ENCODE assay signal across 9 mouse cellular contexts in genomic region chr10:22819239-22819870, GRCm38 (mm10). TPM values are rescaled to one million over a fixed set of nuclear protein-coding genes. Genes with fewer than 3 reads are reported as not detected.
DNase-seq lines count a peak whose midpoint lies in the region; ATAC-seq and TF ChIP-seq lines count a peak whose summit lies in the region.
"Had no signal": no experiment of that assay in that cellular context is flagged by ENCODE, and none has a peak within 500 bp of the region (broad histone marks: within the 10 kb centered on the region; RNA-seq: fewer than 3 reads in every experiment).

No protein-coding gene starts in this region.

- H3K9ac ChIP-seq in liver, adult 2 months (ENCODE audit: low read depth, low read length) = peak overlapping the region; percentile 72
- peak overlapping the region; percentile 66 for H3K9ac ChIP-seq in liver, embryonic 11.5 days (ENCODE audit: low read depth, low read length)
- peak overlapping the region; percentile 99 for H3K9ac ChIP-seq in stomach, embryonic 14.5 days (replicated peaks; ENCODE audit: low read depth, low read length)

- no peaks in the 10 kb centered on the region for H3K36me3 ChIP-seq in liver, adult 2 months (ENCODE audit: control insufficient read depth, insufficient read depth, low read length)
- no peaks in the 10 kb centered on the region for H3K36me3 ChIP-seq in liver, embryonic 11.5 days (ENCODE audit: control insufficient read depth, insufficient read depth, low read length)
- H3K36me3 ChIP-seq in stomach, embryonic 14.5 days (ENCODE audit: control insufficient read depth, insufficient read depth, low read length) = no peaks in the 10 kb centered on the region

- TF ChIP-seq CTCF in liver, adult 2 months (IDR thresholded peaks at IDR 0.05; ENCODE audit: low read depth, low read length) = no peak
- TF ChIP-seq CTCF in left cerebral cortex, adult 2 months (IDR thresholded peaks at IDR 0.05) = no peak

- H3K79me2 ChIP-seq in liver, adult 2 months (ENCODE audit: control insufficient read depth, insufficient read depth, low read length) = no peaks in the 10 kb centered on the region

- TF ChIP-seq POLR2A in liver, adult 2 months (IDR thresholded peaks at IDR 0.05; ENCODE audit: extremely low read depth, insufficient read depth, low read length) = no peak

- H3K4me1 ChIP-seq in liver, adult 2 months (ENCODE audit: control insufficient read depth, insufficient read depth, low read length) = no peaks in the 10 kb centered on the region
- no peaks in the 10 kb centered on the region; the same call in 1 of the 2 replicates for H3K4me1 ChIP-seq in liver, embryonic 11.5 days (replicated peaks; ENCODE audit: control insufficient read depth, insufficient read depth, low read length)
- peaks cover 20% of the 10 kb centered on the region; the same call in 1 of the 2 replicates for H3K4me1 ChIP-seq in stomach, embryonic 14.5 days (ENCODE audit: control insufficient read depth, insufficient read depth, low read length)

- ATAC-seq in granulocyte monocyte progenitor cell, adult 5-6 weeks (replicated peaks; ENCODE audit: poor library complexity, severe bottlenecking) = peak; percentile 37
- ATAC-seq in liver, embryonic 11.5 days (replicated peaks; ENCODE audit: low FRiP score) = no peak
- ATAC-seq in stomach, embryonic 14.5 days (ENCODE audit: insufficient number of reproducible peaks, insufficient read depth, low FRiP score, low read depth) = no peak
- ATAC-seq in monocyte, adult 5-6 weeks (replicated peaks; ENCODE audit: insufficient number of reproducible peaks, low FRiP score, low TSS enrichment, poor library complexity, severe bottlenecking) = no peak
- ATAC-seq: Patski had no signal

- no peaks in the 10 kb centered on the region for H3K9me3 ChIP-seq in liver, embryonic 11.5 days (ENCODE audit: control insufficient read depth, low read length)
- no peaks in the 10 kb centered on the region for H3K9me3 ChIP-seq in stomach, embryonic 14.5 days (ENCODE audit: control insufficient read depth, low read depth, low read length)

- intact Hi-C loops in left cerebral cortex, adult 2 months (cut with DNase I) = loop anchor here (5.0 kb wide), 1 partner anchor 667 kb away; no protein-coding TSS in a partner anchor

- peak overlapping the region; percentile 46 for H3K4me2 ChIP-seq in liver, embryonic 11.5 days
- H3K4me2 ChIP-seq in stomach, embryonic 14.5 days (replicated peaks; ENCODE audit: low read depth, low read length) = peak overlapping the region; percentile 38; the same call in 1 of the 2 replicates

- peaks cover 26% of the 10 kb centered on the region for H3K27me3 ChIP-seq in liver, adult 2 months (ENCODE audit: control insufficient read depth, insufficient read depth, low read length)
- peaks cover 80% of the 10 kb centered on the region for H3K27me3 ChIP-seq in liver, embryonic 11.5 days (replicated peaks; ENCODE audit: control insufficient read depth, insufficient read depth, low read length)
- no peaks in the 10 kb centered on the region for H3K27me3 ChIP-seq in stomach, embryonic 14.5 days (ENCODE audit: control insufficient read depth, insufficient read depth, low read length)

- H3K27ac ChIP-seq in liver, adult 2 months (replicated peaks; ENCODE audit: insufficient read depth, low read depth, low read length) = peak overlapping the region; percentile 37
- peak overlapping the region; percentile 81 for H3K27ac ChIP-seq in liver, embryonic 11.5 days (ENCODE audit: low read depth, low read length)
- peak overlapping the region; percentile 99 for H3K27ac ChIP-seq in stomach, embryonic 14.5 days (ENCODE audit: low read length)
- no peak overlapping the region for H3K27ac ChIP-seq in left cerebral cortex, adult 2 months

- H3K4me3 ChIP-seq in liver, adult 2 months (ENCODE audit: insufficient read depth, low read depth, low read length) = peak overlapping the region; percentile 71
- H3K4me3 ChIP-seq in liver, embryonic 11.5 days (ENCODE audit: low read depth, low read length) = peak overlapping the region; percentile 52
- H3K4me3 ChIP-seq in stomach, embryonic 14.5 days (ENCODE audit: low read depth, low read length) = peak overlapping the region; percentile 74
- H3K4me3 ChIP-seq in left cerebral cortex, adult 2 months = no peak overlapping the region

- 3% methylated on average over 42 of the region's 42 CpGs for WGBS in liver, adult 2 months
- 2% methylated on average over 42 of the region's 42 CpGs for WGBS in liver, embryonic 11.5 days
- under 1% methylated on average over 42 of the region's 42 CpGs for WGBS in stomach, embryonic 14.5 days

- no peak for DNase-seq in liver, adult 2 months (ENCODE audit: extremely low read depth, low read depth, low spot score)
- DNase-seq in liver = no peak
- peak; percentile 47 for DNase-seq in liver, embryonic 11.5 days (ENCODE audit: low spot score)
- DNase-seq in cerebellum, postnatal 4 days (ENCODE audit: low spot score in 2 of 2) = no peak
- DNase-seq in left cerebral cortex, adult 2 months (ENCODE audit: extremely low spot score in 1 of 2, low spot score in 2 of 2) = no peak

RNA-seq across cellular contexts. Expression of gene Tcf21, which starts 0.6 kb away (rescaled TPM):
- 2.7 and 4.7 TPM in 2 replicates for total RNA-seq in liver, adult 2 months (2014; rRNA removed)
- 11.6 and 13.6 TPM in 2 replicates for polyA plus RNA-seq in liver, adult 2 months (2012; rRNA removed)
- total RNA-seq in granulocyte monocyte progenitor cell, adult 5-6 weeks (2014; fragmentation: Nextera tagmentation) = not detected in 2 replicates
- not detected in 2 replicates for total RNA-seq in granulocyte monocyte progenitor cell, adult 5-6 weeks (2017)
- 21.9 and 25.1 TPM in 2 replicates for polyA plus RNA-seq in liver, embryonic 11.5 days (2014; fragmentation: Nextera tagmentation; extraction: Ambion mirVana)
- 366 and 410 TPM in 2 replicates for polyA plus RNA-seq in stomach, embryonic 14.5 days (2014; fragmentation: Nextera tagmentation; extraction: Ambion mirVana)
- total RNA-seq in monocyte, adult 5-6 weeks (2017) = not detected in 3 replicates
- not detected for total RNA-seq in left cerebral cortex, adult 2 months (2021)
- polyA plus RNA-seq: Patski had no signal
